Mouse (Mus musculus): ENCODE measurements around the gene Ppp1r21. TPM values are rescaled to one million over a fixed set of nuclear protein-coding genes. Genes with fewer than 3 reads are reported as not detected.
A peak's percentile ranks its signal among the peaks of the same experiment; 100 is the strongest.

Ppp1r21 gene
- total and polyA plus RNA-seq, 3 experiments = 4.6 to 33.5 (median 31.8) TPM

- TF ChIP-seq TAL1 (conservative IDR thresholded peaks at IDR 0.05; ENCODE audit: low read depth, low read length) (no peak), GATA2 (IDR thresholded peaks at IDR 0.05; ENCODE audit: borderline replicate concordance, low read depth, low read length) (no peak), POLR2AphosphoS5 (IDR thresholded peaks at IDR 0.05; ENCODE audit: insufficient replicate concordance, low read depth, low read length) (no peak), CTCF (IDR thresholded peaks at IDR 0.05; ENCODE audit: low read depth, low read length) (no peak), GATA1 (IDR thresholded peaks at IDR 0.05; ENCODE audit: borderline replicate concordance, low read length) (no peak)
- no peak overlapping the region for H3K4me3 ChIP-seq (ENCODE audit: low read depth, low read length)
- DNase-seq (ENCODE audit: low spot score) = no peak
- H3K4me1 ChIP-seq (ENCODE audit: insufficient read depth, low read depth, low read length) = peaks cover 19% of the 10 kb centered on the region
- no peaks in the 10 kb centered on the region for H3K27me3 ChIP-seq (ENCODE audit: insufficient read depth, low read length)
- ATAC-seq (ENCODE audit: extremely low read depth, insufficient number of reproducible peaks, low FRiP score, poor library complexity, severe bottlenecking) = no peak
- peaks cover 5% of the 10 kb centered on the region for H3K36me3 ChIP-seq (replicated peaks)
- H3K9me3 ChIP-seq (replicated peaks) = no peaks in the 10 kb centered on the region
Measured at GRCm38 (mm10) chr17:88509999-88510398, 19.9 kb upstream of the Ppp1r21 start.

GRCm38 (mm10) chr17:88511095-88511551 is 18.8 kb upstream of the Ppp1r21 start:
- peak; percentile 59 for DNase-seq (ENCODE audit: low spot score)
- Histone ChIP-seq H3K4me1 (ENCODE audit: insufficient read depth, low read depth, low read length) (peaks cover 19% of the 10 kb centered on the region), H3K9me3 (replicated peaks) (no peaks in the 10 kb centered on the region), H3K4me3 (ENCODE audit: low read depth, low read length) (no peak overlapping the region), H3K27me3 (ENCODE audit: insufficient read depth, low read length) (no peaks in the 10 kb centered on the region), H3K36me3 (replicated peaks) (no peaks in the 10 kb centered on the region)
- ATAC-seq (ENCODE audit: extremely low read depth, insufficient number of reproducible peaks, low FRiP score, poor library complexity, severe bottlenecking) = peak; percentile 69
- no peak for TF ChIP-seq TAL1 (conservative IDR thresholded peaks at IDR 0.05; ENCODE audit: low read depth, low read length)
- TF ChIP-seq CTCF (IDR thresholded peaks at IDR 0.05; ENCODE audit: low read depth, low read length) = peak; percentile 62

GRCm38 (mm10) chr17:88516477-88516876 is 13.4 kb upstream of the Ppp1r21 start:
- Histone ChIP-seq H3K9me3 (replicated peaks) (no peaks in the 10 kb centered on the region), H3K4me1 (ENCODE audit: insufficient read depth, low read depth, low read length) (no peaks in the 10 kb centered on the region), H3K27me3 (ENCODE audit: insufficient read depth, low read length) (no peaks in the 10 kb centered on the region), H3K4me3 (ENCODE audit: low read depth, low read length) (no peak overlapping the region), H3K36me3 (replicated peaks) (no peaks in the 10 kb centered on the region)
- TF ChIP-seq TAL1 (conservative IDR thresholded peaks at IDR 0.05; ENCODE audit: low read depth, low read length) (no peak), POLR2AphosphoS5 (IDR thresholded peaks at IDR 0.05; ENCODE audit: insufficient replicate concordance, low read depth, low read length) (no peak), GATA2 (IDR thresholded peaks at IDR 0.05; ENCODE audit: borderline replicate concordance, low read depth, low read length) (no peak), GATA1 (IDR thresholded peaks at IDR 0.05; ENCODE audit: borderline replicate concordance, low read length) (no peak), CTCF (IDR thresholded peaks at IDR 0.05; ENCODE audit: low read depth, low read length) (no peak)
- no peak for ATAC-seq (ENCODE audit: extremely low read depth, insufficient number of reproducible peaks, low FRiP score, poor library complexity, severe bottlenecking)
- no peak for DNase-seq (ENCODE audit: low spot score)

GRCm38 (mm10) chr17:88527781-88528180 is 2.1 kb upstream of the Ppp1r21 start:
- TF ChIP-seq POLR2AphosphoS5 (IDR thresholded peaks at IDR 0.05; ENCODE audit: insufficient replicate concordance, low read depth, low read length) (no peak), CTCF (IDR thresholded peaks at IDR 0.05; ENCODE audit: low read depth, low read length) (no peak), TAL1 (conservative IDR thresholded peaks at IDR 0.05; ENCODE audit: low read depth, low read length) (no peak), GATA1 (IDR thresholded peaks at IDR 0.05; ENCODE audit: borderline replicate concordance, low read length) (no peak), GATA2 (IDR thresholded peaks at IDR 0.05; ENCODE audit: borderline replicate concordance, low read depth, low read length) (no peak)
- ATAC-seq (ENCODE audit: extremely low read depth, insufficient number of reproducible peaks, low FRiP score, poor library complexity, severe bottlenecking) (no peak), DNase-seq (ENCODE audit: low spot score) (no peak)
- Histone ChIP-seq H3K27me3 (ENCODE audit: insufficient read depth, low read length) (peaks cover 5% of the 10 kb centered on the region), H3K4me3 (ENCODE audit: low read depth, low read length) (no peak overlapping the region), H3K36me3 (replicated peaks) (no peaks in the 10 kb centered on the region), H3K9me3 (replicated peaks) (no peaks in the 10 kb centered on the region), H3K4me1 (ENCODE audit: insufficient read depth, low read depth, low read length) (peaks cover 20% of the 10 kb centered on the region)

- H3K4me3 ChIP-seq (ENCODE audit: low read depth, low read length) = peak overlapping the region; percentile 83
- peak; percentile 9; the same call in 1 of the 2 replicates for ATAC-seq (ENCODE audit: extremely low read depth, insufficient number of reproducible peaks, low FRiP score, poor library complexity, severe bottlenecking)
- peaks cover 11% of the 10 kb centered on the region for H3K36me3 ChIP-seq (replicated peaks)
- no peak for DNase-seq (ENCODE audit: low spot score)
- no peaks in the 10 kb centered on the region for H3K9me3 ChIP-seq (replicated peaks)
- TF ChIP-seq GATA1 (IDR thresholded peaks at IDR 0.05; ENCODE audit: borderline replicate concordance, low read length) (no peak), GATA2 (IDR thresholded peaks at IDR 0.05; ENCODE audit: borderline replicate concordance, low read depth, low read length) (no peak), CTCF (IDR thresholded peaks at IDR 0.05; ENCODE audit: low read depth, low read length) (no peak), POLR2AphosphoS5 (IDR thresholded peaks at IDR 0.05; ENCODE audit: insufficient replicate concordance, low read depth, low read length) (no peak)
- no peaks in the 10 kb centered on the region for H3K27me3 ChIP-seq (ENCODE audit: insufficient read depth, low read length)
- peaks cover 24% of the 10 kb centered on the region for H3K4me1 ChIP-seq (ENCODE audit: insufficient read depth, low read depth, low read length)
Measured at GRCm38 (mm10) chr17:88530236-88530619, 310 bp downstream of the Ppp1r21 start.

GRCm38 (mm10) chr17:88530667-88531066 is 749 bp downstream of the Ppp1r21 start:
- no peak for DNase-seq (ENCODE audit: low spot score)
- no peaks in the 10 kb centered on the region for H3K27me3 ChIP-seq (ENCODE audit: insufficient read depth, low read length)
- H3K36me3 ChIP-seq (replicated peaks) = peaks cover 15% of the 10 kb centered on the region
- H3K4me1 ChIP-seq (ENCODE audit: insufficient read depth, low read depth, low read length) = peaks cover 24% of the 10 kb centered on the region
- ATAC-seq (ENCODE audit: extremely low read depth, insufficient number of reproducible peaks, low FRiP score, poor library complexity, severe bottlenecking) = no peak
- peak overlapping the region; percentile 83 for H3K4me3 ChIP-seq (ENCODE audit: low read depth, low read length)
- H3K9me3 ChIP-seq (replicated peaks) = no peaks in the 10 kb centered on the region
- TF ChIP-seq CTCF (IDR thresholded peaks at IDR 0.05; ENCODE audit: low read depth, low read length) (no peak), TAL1 (conservative IDR thresholded peaks at IDR 0.05; ENCODE audit: low read depth, low read length) (no peak), GATA1 (IDR thresholded peaks at IDR 0.05; ENCODE audit: borderline replicate concordance, low read length) (no peak), GATA2 (IDR thresholded peaks at IDR 0.05; ENCODE audit: borderline replicate concordance, low read depth, low read length) (no peak), POLR2AphosphoS5 (IDR thresholded peaks at IDR 0.05; ENCODE audit: insufficient replicate concordance, low read depth, low read length) (no peak)
